Mouse (Mus musculus): ENCODE results near the gene Ppp1r12c. TPM values are rescaled to one million over a fixed set of nuclear protein-coding genes. Genes with fewer than 3 reads are reported as not detected.

Ppp1r12c gene
- total and polyA plus RNA-seq, 3 experiments = 55.8 to 103 (median 71.0) TPM

DNA sequence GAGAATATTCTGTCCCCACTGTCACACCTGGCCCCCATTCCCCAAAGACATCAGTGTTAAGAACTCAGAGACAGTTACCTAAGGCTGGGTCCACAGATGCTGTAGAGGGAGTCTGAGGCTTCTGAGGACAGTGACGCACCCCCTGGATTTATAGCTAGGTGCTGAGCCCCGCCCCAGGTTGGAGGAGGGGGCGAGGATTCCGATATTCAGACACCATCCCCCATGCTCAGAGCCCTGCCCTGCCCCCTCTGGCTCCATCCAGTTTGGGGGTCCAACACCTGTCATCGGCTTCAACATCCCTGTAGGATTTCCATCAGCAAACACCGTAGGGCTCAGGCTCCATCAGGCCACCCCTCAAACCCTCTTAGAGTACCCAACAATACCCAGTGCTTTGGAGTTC lies 14.4 kb upstream of the Ppp1r12c start:
- in situ Hi-C loops (cut with MboI; ENCODE audit: low pct_ligation_motif_present, low pct_unique_long_range_greater_than_20kb, low sequenced_read_pairs) = loop anchor here (10.0 kb wide), 1 partner anchor 391 kb away; no protein-coding TSS in a partner anchor

GRCm38 (mm10) chr7:4513829-4514712 lies 12.6 kb upstream of the Ppp1r12c start:
- Histone ChIP-seq H3K9me3 (replicated peaks; ENCODE audit: low read length) (no peaks in the 10 kb centered on the region), H3K79me2 (replicated peaks; ENCODE audit: control insufficient read depth, extremely low read depth, insufficient read depth, poor library complexity, severe bottlenecking) (no peaks in the 10 kb centered on the region), H3K27me3 (replicated peaks) (no peaks in the 10 kb centered on the region), H3K4me2 (ENCODE audit: insufficient read depth, low read depth, poor library complexity, severe bottlenecking) (no peak overlapping the region), H3K9ac (ENCODE audit: insufficient read depth, low read depth) (no peak overlapping the region), H3K27ac (ENCODE audit: insufficient read depth, low read depth) (no peak overlapping the region), H3K36me3 (replicated peaks in 1 of 2; ENCODE audit: control insufficient read depth in 1 of 2, insufficient read depth in 1 of 2, low read length in 1 of 2) (no peaks in the 10 kb centered on the region), H3K4me3 (replicated peaks in 1 of 3; ENCODE audit: low read depth in 2 of 3, low read length in 2 of 3, poor library complexity in 1 of 3) (no peak overlapping the region), H3K4me1 (ENCODE audit: control insufficient read depth in 1 of 2, insufficient read depth in 2 of 2) (peaks cover 8 to 26% of the 10 kb centered on the region in 2 experiments; a peak in 3 of 4 replicates)
- no peak for DNase-seq (ENCODE audit: extremely low read depth)
- dilution Hi-C loops (cut with MboI; ENCODE audit: extremely low pct_ligation_motif_present, extremely low pct_unique_long_range_greater_than_20kb, low sequenced_read_pairs) (no loop called here), in situ Hi-C loops (cut with MboI; ENCODE audit: low pct_ligation_motif_present, low pct_unique_long_range_greater_than_20kb, low sequenced_read_pairs) (loop anchor here (10.0 kb wide), 1 partner anchor 389 kb away; no protein-coding TSS in a partner anchor)
- TF ChIP-seq POLR2A (IDR thresholded peaks at IDR 0.05; ENCODE audit: low read depth, low read length) = no peak

More for the DNA sequence above, 14.4 kb upstream of the Ppp1r12c start:
- Histone ChIP-seq H3K9ac (ENCODE audit: insufficient read depth, low read depth) (no peak overlapping the region), H3K4me3 (replicated peaks in 1 of 3; ENCODE audit: low read depth in 2 of 3, low read length in 2 of 3, poor library complexity in 1 of 3) (no peak overlapping the region), H3K4me2 (ENCODE audit: insufficient read depth, low read depth, poor library complexity, severe bottlenecking) (no peak overlapping the region), H3K9me3 (replicated peaks; ENCODE audit: low read length) (no peaks in the 10 kb centered on the region), H3K36me3 (replicated peaks in 1 of 2; ENCODE audit: control insufficient read depth in 1 of 2, insufficient read depth in 1 of 2, low read length in 1 of 2) (no peaks in the 10 kb centered on the region), H3K27ac (ENCODE audit: insufficient read depth, low read depth) (no peak overlapping the region), H3K4me1 (ENCODE audit: control insufficient read depth in 1 of 2, insufficient read depth in 2 of 2) (peaks cover 8 to 26% of the 10 kb centered on the region in 2 experiments; a peak in 3 of 4 replicates), H3K27me3 (replicated peaks) (no peaks in the 10 kb centered on the region), H3K79me2 (replicated peaks; ENCODE audit: control insufficient read depth, extremely low read depth, insufficient read depth, poor library complexity, severe bottlenecking) (no peaks in the 10 kb centered on the region)
- TF ChIP-seq PAX5 (IDR thresholded peaks at IDR 0.05; ENCODE audit: low read length) (no peak), KAT2A (IDR thresholded peaks at IDR 0.05; ENCODE audit: insufficient replicate concordance, low read length) (no peak), GABPA (IDR thresholded peaks at IDR 0.05; ENCODE audit: insufficient replicate concordance, low read depth, low read length) (no peak), MAZ (IDR thresholded peaks at IDR 0.05; ENCODE audit: low read depth, low read length) (no peak), TBP (conservative IDR thresholded peaks at IDR 0.05; ENCODE audit: low read depth, low read length) (no peak), TCF12 (IDR thresholded peaks at IDR 0.05; ENCODE audit: low read depth, low read length) (no peak), USF1 (IDR thresholded peaks at IDR 0.05; ENCODE audit: low read depth, low read length) (no peak), ETS1 (conservative IDR thresholded peaks at IDR 0.05; ENCODE audit: low read depth, low read length) (no peak), USF2 (conservative IDR thresholded peaks at IDR 0.05; ENCODE audit: low read depth, low read length) (no peak), EP300 (IDR thresholded peaks at IDR 0.05; ENCODE audit: low read length) (no peak), POLR2AphosphoS2 (IDR thresholded peaks at IDR 0.05; ENCODE audit: low read depth, low read length) (no peak), ZMIZ1 (IDR thresholded peaks at IDR 0.05; ENCODE audit: low read depth, low read length) (no peak), RAD21 (IDR thresholded peaks at IDR 0.05; ENCODE audit: low read depth, low read length) (no peak), MAFK (IDR thresholded peaks at IDR 0.05; ENCODE audit: insufficient replicate concordance, low read length) (no peak), E2F4 (IDR thresholded peaks at IDR 0.05; ENCODE audit: insufficient replicate concordance, low read depth, low read length) (no peak), SMC3 (IDR thresholded peaks at IDR 0.05; ENCODE audit: low read depth, low read length) (no peak), CHD1 (IDR thresholded peaks at IDR 0.05; ENCODE audit: low read depth, low read length) (no peak), CTCF (conservative IDR thresholded peaks at IDR 0.05 in 1 of 2, IDR thresholded peaks at IDR 0.05 in 1 of 2; ENCODE audit: low read depth in 2 of 2, low read length in 2 of 2) (no peak), MYC (IDR thresholded peaks at IDR 0.05; ENCODE audit: low read depth, low read length) (no peak)
- dilution Hi-C loops (cut with MboI; ENCODE audit: extremely low pct_ligation_motif_present, extremely low pct_unique_long_range_greater_than_20kb, low sequenced_read_pairs) = no loop called here
- DNase-seq (ENCODE audit: extremely low read depth) = no peak
